Mouse (Mus musculus) neural tube, embryonic 13.5 days (tissue): Measurements from ENCODE around the gene Col26a1. TPM values are rescaled to one million over a fixed set of nuclear protein-coding genes. Genes with fewer than 3 reads are reported as not detected.

ENCODE experiments used
- ATAC-seq: fragments of 200-750 bp; cut with Nextera tagmentation; 2 replicates; pipeline ENCODE4 v1.8.0; 2017; ENCODE audit warnings: low read depth, mild to moderate bottlenecking, moderate TSS enrichment, moderate library complexity
- H3K27ac ChIP-seq: fragments of 300-500 bp; sonication (generic); replicated peaks from 2 replicates; pipeline ENCODE4 v1.5.1; 2015; ENCODE audit warnings: moderate library complexity, mild to moderate bottlenecking, inconsistent platforms
- H3K27me3 ChIP-seq: fragments of 300-500 bp; sonication (generic); 2 replicates; pipeline ENCODE4 v1.6.1; 2015; ENCODE audit warnings: mild to moderate bottlenecking, inconsistent platforms
- H3K36me3 ChIP-seq: fragments of 300-500 bp; sonication (generic); 2 replicates; pipeline ENCODE4 v1.6.1; 2015; ENCODE audit warnings: mild to moderate bottlenecking, inconsistent platforms
- H3K4me1 ChIP-seq: fragments of 300-500 bp; sonication (generic); replicated peaks from 2 replicates; pipeline ENCODE4 v1.6.1; 2015; ENCODE audit warnings: inconsistent platforms
- H3K4me2 ChIP-seq: fragments of 300-500 bp; sonication (generic); 2 replicates; pipeline ENCODE4 v1.6.1; 2015; ENCODE audit warnings: inconsistent platforms, mild to moderate bottlenecking, moderate library complexity
- H3K4me3 ChIP-seq: fragments of 300-500 bp; sonication (generic); 2 replicates; pipeline ENCODE4 v1.5.1; 2015; ENCODE audit warnings: mild to moderate bottlenecking, inconsistent platforms
- H3K9ac ChIP-seq: fragments of 300-500 bp; sonication (generic); 2 replicates; pipeline ENCODE4 v1.6.1; 2015; ENCODE audit warnings: moderate library complexity, mild to moderate bottlenecking, inconsistent platforms
- H3K9me3 ChIP-seq: fragments of 300-500 bp; sonication (generic); 2 replicates; pipeline ENCODE4 v1.6.1; 2016; ENCODE audit warnings: inconsistent platforms
- WGBS: fragments of 180-500 bp; shearing (Covaris S2); methylation state at CpG from one replicate; pipeline ENCODE4 v1.1.7; 2015; 5-methylcytosine and 5-hydroxymethylcytosine counted together
- polyA plus RNA-seq: library from polyadenylated mRNA; unstranded; fragments of >200 nt; fragmentation: Nextera tagmentation; extraction: Ambion mirVana; gene quantifications from 2 replicates; pipeline ENCODE4 v1.2.1, GENCODE M21; 2015

Col26a1 gene
- 45.3 and 47.2 TPM in 2 replicates for polyA plus RNA-seq

DNA sequence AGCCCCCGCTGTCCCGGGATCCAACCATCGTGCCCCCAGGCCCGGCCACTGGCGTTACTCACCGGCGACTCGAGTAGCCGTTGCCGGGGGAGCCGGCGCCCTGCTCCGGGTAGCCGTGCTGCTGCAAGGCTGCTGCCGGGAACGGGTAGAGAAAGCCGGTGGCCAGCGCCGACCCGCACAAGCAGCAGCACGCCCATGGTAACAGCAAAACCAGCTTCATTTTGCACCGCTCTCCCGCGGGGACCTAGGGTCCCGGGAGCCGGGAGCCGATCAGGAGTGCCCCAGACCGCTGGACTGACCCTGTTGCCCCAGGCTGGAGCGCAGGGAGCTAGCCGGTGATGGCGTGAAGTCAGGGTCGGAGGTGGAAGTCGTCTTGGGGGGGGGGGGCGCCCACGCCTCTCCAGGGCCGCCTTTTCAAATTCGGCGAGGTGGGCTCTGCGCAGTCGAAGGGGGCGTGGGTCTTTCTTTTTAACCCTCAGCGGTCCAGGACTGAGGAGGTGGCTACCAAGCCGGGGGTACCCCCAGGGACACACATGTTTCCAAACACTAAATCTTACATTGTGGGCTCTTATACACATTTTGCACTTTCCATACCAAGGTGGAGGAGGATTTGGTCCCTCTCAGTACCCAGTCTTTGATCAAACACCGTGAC, at the start of gene Col26a1:
Gene Col26a1, minus strand, starts transcription at position 422 of the 652 bp plus-strand sequence.
- Histone ChIP-seq H3K9ac (peak within 1 kb of the TSS; percentile 84), H3K27ac (peak within 1 kb of the TSS; percentile 30; the same call in 1 of the 2 replicates), H3K36me3 (no peaks in the 10 kb centered on the region), H3K4me3 (peak within 1 kb of the TSS; percentile 58), H3K27me3 (peaks cover 40% of the 10 kb centered on the region), H3K4me1 (peaks cover 33% of the 10 kb centered on the region), H3K9me3 (no peaks in the 10 kb centered on the region), H3K4me2 (peak within 1 kb of the TSS; percentile 83)
- peak; percentile 51 for ATAC-seq
- 2% methylated on average over 43 of the region's 44 CpGs for WGBS

DNA sequence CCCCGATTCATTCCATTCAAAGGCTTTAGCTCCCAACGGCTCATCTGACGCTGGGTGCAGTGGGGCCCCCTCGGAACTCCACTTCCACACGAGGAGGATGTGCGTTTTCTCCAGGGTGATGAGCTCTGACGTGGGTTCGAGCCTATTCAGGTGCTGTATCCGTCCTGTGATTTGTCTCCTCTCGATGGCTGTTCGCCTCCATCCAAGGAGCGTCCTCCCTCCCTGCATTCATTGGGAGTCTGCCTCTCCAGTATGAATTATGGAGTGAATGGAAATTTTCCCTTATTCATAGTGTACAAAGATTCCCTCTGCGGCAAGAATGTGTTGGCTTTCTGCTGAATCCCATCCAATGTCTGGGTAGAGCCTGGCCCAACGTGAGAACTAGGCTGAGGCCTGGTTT, 48.9 kb upstream of the Col26a1 start:
- Histone ChIP-seq H3K27ac (no peak overlapping the region), H3K36me3 (no peaks in the 10 kb centered on the region), H3K27me3 (no peaks in the 10 kb centered on the region), H3K9ac (no peak overlapping the region), H3K4me1 (peaks cover 3% of the 10 kb centered on the region; the same call in 1 of the 2 replicates), H3K4me3 (no peak overlapping the region), H3K4me2 (no peak overlapping the region), H3K9me3 (no peaks in the 10 kb centered on the region)
- 69% methylated on average over 14 of the region's 14 CpGs for WGBS
- ATAC-seq, result no peak

DNA sequence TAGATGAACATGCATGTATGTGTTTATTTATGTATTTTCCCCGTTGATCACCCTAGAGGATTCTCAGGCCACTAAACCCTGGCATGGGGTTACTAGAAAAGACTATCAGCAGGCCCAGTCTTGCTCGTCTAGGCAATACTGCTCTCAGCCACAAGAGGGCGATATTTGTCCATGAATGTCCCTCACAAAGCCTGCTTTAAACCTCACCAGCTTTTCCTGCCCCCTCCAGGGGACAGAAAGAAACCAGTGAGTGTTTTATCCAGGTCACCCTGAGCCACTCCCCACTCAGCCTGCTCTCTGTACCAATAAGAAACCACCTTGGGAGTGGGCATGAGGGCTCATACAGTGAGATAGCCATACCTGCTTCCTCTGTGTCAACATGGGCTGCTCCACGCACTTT, 46.1 kb upstream of the Col26a1 start:
- Histone ChIP-seq H3K27ac (no peak overlapping the region), H3K36me3 (no peaks in the 10 kb centered on the region), H3K9me3 (no peaks in the 10 kb centered on the region), H3K9ac (no peak overlapping the region), H3K4me3 (no peak overlapping the region), H3K4me1 (peaks cover 3% of the 10 kb centered on the region; the same call in 1 of the 2 replicates), H3K27me3 (no peaks in the 10 kb centered on the region), H3K4me2 (no peak overlapping the region)
- WGBS, result 21% methylated on average over 4 of the region's 4 CpGs
- peak; percentile 74 for ATAC-seq

DNA sequence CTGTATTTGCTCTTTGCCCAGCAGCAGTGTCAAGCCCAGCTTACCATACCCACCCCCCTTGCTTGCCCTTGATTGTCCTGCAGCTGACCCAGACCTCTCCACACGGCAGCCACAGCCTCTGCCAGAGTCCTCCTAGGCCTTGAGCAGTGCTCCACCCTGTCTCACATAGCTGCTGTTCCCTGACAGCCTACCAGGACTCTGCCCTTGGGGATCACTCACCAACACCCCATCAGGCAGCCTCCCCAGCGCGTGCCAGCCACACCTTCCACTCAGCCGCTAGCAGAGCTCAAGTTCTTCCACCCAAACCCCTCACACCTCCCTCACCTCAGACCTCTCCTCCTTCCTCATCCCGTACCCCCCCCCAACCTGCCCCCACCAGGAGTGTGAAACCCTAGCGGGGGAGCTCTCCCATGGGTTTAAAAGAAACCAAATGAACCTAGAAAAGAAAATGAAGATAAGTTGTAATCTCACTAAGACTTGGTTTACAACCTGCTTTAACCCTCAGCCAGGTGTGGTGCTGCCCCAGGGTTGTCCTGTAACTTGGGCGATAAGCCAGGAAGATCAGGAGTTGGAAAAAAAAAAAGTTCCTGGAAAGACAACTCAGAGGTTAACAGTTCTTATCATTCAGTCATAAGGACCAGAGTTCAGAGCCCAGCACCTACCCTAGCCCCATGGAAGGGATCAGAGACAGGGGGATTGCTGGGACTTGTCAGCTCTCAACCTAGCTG, 40.9 kb upstream of the Col26a1 start:
- Histone ChIP-seq H3K4me1 (peaks cover 7% of the 10 kb centered on the region), H3K27ac (no peak overlapping the region), H3K9me3 (no peaks in the 10 kb centered on the region), H3K4me2 (no peak overlapping the region), H3K27me3 (no peaks in the 10 kb centered on the region), H3K36me3 (no peaks in the 10 kb centered on the region), H3K9ac (no peak overlapping the region), H3K4me3 (no peak overlapping the region)
- no peak for ATAC-seq
- WGBS, result 78% methylated on average over 7 of the region's 7 CpGs

DNA sequence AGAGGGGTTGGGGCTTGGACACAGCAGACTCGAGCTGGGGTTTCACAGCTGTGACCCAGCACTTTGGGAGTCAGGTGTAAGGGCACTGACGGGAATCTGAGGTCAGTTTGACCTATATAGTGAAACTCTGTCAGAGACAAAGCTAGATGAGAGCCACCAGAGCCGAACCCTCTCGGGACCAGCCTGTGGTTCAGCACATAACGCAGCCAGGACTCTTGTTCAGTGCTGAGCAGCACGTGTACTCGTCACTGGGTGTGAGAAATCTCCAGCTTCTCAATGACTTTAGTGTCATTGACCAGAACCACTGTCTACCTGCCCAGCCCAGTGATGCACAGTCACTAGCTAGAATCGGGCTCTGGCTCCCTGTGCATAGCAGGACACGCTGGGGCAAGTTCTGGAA, 39.8 kb upstream of the Col26a1 start:
- Histone ChIP-seq H3K27me3 (no peaks in the 10 kb centered on the region), H3K27ac (no peak overlapping the region), H3K9me3 (no peaks in the 10 kb centered on the region), H3K36me3 (no peaks in the 10 kb centered on the region), H3K4me2 (no peak overlapping the region), H3K4me3 (no peak overlapping the region), H3K9ac (no peak overlapping the region), H3K4me1 (peaks cover 7% of the 10 kb centered on the region)
- ATAC-seq, result no peak
- WGBS, result 83% methylated on average over 9 of the region's 9 CpGs

DNA sequence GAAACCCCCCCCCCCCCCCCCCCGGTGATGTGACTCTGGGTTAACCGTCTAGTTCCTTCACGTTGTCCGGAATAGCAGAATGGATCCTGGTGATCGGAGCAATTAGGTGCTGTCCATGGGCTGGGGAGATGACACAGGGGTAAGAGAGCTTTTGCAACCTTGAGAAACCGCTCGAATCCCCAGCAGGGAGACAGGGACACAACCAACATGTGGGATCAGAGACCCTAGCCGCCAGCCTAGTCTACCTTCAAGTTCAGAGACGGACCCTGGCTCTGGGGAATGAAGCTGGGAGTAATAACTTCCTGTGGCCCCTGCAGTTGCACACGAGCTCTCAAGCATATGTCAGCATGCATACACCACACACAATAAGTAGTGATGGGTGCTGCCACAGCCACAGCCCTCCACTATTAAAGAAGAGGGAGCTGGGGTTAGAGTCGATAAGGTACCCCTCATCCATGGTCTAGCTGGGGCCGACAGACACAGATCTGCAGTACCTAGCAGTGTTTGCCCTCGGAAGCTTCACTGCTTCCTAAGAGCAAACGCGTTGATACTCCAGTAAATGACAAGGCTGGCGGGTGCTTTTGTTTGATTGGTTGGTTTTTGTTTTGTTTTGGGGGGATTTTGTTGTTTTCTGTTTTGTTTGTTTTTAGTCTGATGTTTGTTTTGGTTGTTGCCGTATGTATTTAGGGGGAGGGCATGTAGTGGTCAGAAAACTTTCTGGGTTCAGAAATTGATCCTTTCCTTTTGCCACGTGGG, 36.7 kb upstream of the Col26a1 start:
- Histone ChIP-seq H3K27me3 (no peaks in the 10 kb centered on the region), H3K4me1 (peaks cover 7% of the 10 kb centered on the region), H3K9ac (peak overlapping the region; percentile 78), H3K4me2 (peak overlapping the region; percentile 77), H3K9me3 (no peaks in the 10 kb centered on the region), H3K4me3 (peak overlapping the region; percentile 62), H3K36me3 (no peaks in the 10 kb centered on the region), H3K27ac (no peak overlapping the region)
- WGBS, result 25% methylated on average over 18 of the region's 18 CpGs
- peak; percentile 22; the same call in 1 of the 2 replicates for ATAC-seq

DNA sequence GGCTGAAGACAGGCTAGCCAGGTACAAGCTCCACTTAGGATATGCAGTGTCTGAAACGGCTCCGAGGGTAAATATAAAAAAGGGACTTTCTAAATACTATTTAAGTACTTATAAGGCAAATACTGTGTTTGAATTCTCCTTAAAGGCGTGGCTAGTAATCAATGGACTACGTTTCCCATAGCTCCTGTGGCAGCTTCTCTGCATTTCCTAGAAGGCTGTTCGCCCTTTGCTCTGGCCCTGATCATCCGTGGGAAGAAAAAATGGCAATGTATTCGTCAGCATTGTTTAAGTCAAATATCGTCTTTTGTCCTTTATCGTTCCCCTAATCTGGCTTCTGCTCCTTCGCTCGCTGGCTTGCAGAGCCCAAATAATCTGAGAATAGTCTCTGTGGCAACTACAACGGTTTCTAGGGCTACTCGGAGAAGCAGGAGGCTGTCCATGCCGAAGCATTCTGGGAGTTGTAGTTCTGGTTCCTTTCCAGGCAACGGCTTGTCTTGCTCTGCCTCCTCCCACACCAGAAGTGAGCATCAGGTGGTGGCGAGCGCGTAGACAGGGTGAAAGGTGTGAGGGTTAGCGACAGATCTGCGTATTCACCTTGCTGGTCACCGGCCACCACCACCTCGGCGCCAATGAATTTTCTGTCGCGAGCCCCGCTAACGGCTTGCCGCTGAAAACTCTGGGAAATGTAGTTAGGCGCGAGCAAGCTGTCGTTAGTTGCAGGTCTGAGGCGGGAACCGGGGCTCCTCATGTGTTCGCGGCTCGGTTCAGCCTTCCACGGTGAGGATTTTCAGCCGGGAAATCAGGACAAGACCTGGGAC, 35.9 kb upstream of the Col26a1 start:
- peak; percentile 92 for ATAC-seq
- no peaks in the 10 kb centered on the region for H3K9me3 ChIP-seq
- H3K4me2 ChIP-seq, result peak overlapping the region; percentile 77
- H3K9ac ChIP-seq, result peak overlapping the region; percentile 78
- no peaks in the 10 kb centered on the region for H3K27me3 ChIP-seq
- peak overlapping the region; percentile 62 for H3K4me3 ChIP-seq
- peaks cover under 1% of the 10 kb centered on the region; the same call in 1 of the 2 replicates for H3K36me3 ChIP-seq
- WGBS, result 3% methylated on average over 38 of the region's 38 CpGs
- peak overlapping the region; percentile 68; the same call in 1 of the 2 replicates for H3K27ac ChIP-seq
- H3K4me1 ChIP-seq, result peaks cover 7% of the 10 kb centered on the region

DNA sequence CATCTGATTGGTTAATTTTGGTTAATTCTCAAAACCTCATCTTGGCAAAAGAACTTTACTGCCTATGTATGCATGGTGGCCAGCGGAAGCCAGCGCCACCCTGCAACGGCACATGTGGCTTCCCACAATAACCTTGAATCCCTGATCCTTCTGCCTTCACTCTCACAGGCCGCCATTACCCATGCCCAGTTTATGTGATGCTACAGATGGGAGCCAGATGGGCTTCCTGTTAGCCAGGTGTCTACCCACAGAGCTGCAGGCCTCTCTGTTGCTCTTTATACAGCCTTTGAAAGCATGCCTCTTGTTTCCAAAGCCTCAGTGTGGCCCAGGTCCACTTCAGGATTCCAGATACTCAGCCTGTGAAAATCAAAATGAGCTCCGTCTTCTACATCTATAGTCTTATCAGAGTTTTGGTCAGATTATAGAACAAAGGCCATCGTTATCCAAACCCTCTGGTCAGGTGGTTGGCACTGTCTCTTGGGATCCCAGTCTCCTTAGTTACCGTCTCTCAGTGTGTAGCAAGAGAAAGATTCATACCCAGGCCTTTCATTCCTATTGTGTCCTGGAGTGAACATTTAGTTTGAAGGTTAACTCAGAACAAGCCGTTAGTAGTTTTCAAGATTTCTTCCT, 34.7 kb upstream of the Col26a1 start:
- Histone ChIP-seq H3K4me3 (no peak overlapping the region), H3K27me3 (no peaks in the 10 kb centered on the region), H3K36me3 (peaks cover 12% of the 10 kb centered on the region), H3K4me1 (peaks cover 7% of the 10 kb centered on the region), H3K9ac (no peak overlapping the region), H3K4me2 (no peak overlapping the region), H3K27ac (no peak overlapping the region), H3K9me3 (no peaks in the 10 kb centered on the region)
- WGBS, result 95% methylated on average over 8 of the region's 8 CpGs
- ATAC-seq, result no peak

DNA sequence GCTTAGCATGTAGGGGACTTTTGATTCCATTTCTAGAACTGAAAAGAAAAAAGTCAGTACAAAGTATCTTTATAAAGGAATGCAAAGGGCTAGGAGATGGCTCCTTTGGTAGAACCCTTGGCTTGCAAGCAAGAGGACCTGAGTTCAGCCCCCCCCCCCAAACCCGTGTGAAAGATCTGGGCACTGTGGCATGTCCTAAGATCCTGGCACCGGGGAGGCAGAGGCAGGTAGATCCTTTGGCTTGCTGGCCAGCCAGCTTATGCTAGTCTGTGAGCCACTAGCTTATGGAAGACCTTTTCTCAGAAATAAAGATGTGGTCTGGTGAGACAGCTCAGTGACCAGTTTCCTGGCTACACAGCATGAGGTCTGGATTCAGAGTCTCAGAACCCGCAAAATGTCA, 31.2 kb upstream of the Col26a1 start:
- Histone ChIP-seq H3K4me1 (peaks cover 2% of the 10 kb centered on the region), H3K4me3 (no peak overlapping the region), H3K27me3 (no peaks in the 10 kb centered on the region), H3K36me3 (peaks cover 34% of the 10 kb centered on the region), H3K27ac (no peak overlapping the region), H3K9me3 (no peaks in the 10 kb centered on the region), H3K4me2 (no peak overlapping the region), H3K9ac (no peak overlapping the region)
- ATAC-seq, result no peak
- WGBS, result 80% methylated on average over 3 of the region's 3 CpGs

DNA sequence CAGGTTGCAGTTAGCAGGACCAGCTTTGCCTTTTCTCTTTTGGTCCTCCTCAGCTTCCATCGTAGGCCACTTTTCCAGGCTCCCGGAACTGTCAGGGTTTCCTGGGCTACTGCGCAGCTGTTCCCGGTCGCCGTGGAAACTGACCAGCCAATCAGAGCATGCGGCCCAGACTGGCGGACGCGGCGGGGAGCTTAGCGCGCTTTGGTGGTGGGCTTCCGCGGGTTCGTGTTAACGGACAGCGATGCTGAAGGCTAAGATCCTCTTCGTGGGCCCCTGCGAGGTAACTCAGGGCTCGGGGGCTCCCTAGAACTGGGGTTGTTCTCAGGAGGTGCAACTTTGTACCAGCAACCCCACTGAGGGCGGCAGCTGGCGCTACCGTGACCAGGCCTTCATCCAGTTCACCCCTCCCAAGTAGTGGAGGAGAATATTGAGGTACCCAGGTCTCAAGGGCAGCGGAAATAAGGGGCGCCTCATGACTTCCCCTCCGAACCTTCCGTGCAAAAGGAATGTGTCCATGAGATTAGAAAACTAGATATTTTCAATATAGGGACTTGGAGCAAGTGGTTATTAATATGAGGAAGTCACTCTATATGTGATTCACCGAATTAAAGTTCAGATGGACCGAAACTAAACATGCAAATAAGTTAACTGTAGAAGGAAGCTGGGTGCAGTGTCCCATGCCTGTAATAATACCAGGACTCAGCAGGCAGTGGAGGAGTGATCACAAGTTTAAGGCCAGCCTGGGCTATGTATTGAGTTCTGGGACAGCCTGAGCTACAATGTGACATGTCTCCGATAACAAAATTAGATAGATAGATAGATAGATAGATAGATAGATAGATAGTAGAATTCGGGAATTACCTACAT, 25.2 kb upstream of the Col26a1 start, which contains the start of gene Ift22:
Gene Ift22, plus strand, starts transcription at position 160 of the 867 bp plus-strand sequence.
- Histone ChIP-seq H3K9me3 (no peaks in the 10 kb centered on the region), H3K4me3 (peak within 1 kb of the TSS; percentile 78), H3K4me2 (peak within 1 kb of the TSS; percentile 74), H3K4me1 (peaks cover 16% of the 10 kb centered on the region), H3K27me3 (no peaks in the 10 kb centered on the region), H3K9ac (peak within 1 kb of the TSS; percentile 81), H3K36me3 (peaks cover 27% of the 10 kb centered on the region), H3K27ac (peak within 1 kb of the TSS; percentile 61; the same call in 1 of the 2 replicates)
- peak; percentile 95 for ATAC-seq
- WGBS, result 10% methylated on average over 32 of the region's 32 CpGs
